Mouse (Mus musculus) thymus, postnatal 25 days (tissue): ENCODE measurements around the gene Tnnt3.
A peak's percentile ranks its signal among the peaks of the same experiment; 100 is the strongest.

Experiments used
- DNase-seq: peaks from one replicate; pipeline ENCODE4 v3.0.0; 2022

The Tnnt3 gene

GRCm38 (mm10) chr7:142476795-142477452, 21.7 kb upstream of the Tnnt3 start:
- no peak for DNase-seq

GRCm38 (mm10) chr7:142478001-142478400, 20.6 kb upstream of the Tnnt3 start:
- DNase-seq = no peak

- DNase-seq = no peak
These were observed 20.1 kb upstream of the Tnnt3 start for GRCm38 (mm10) chr7:142478574-142478973.

GRCm38 (mm10) chr7:142479307-142479706, 19.3 kb upstream of the Tnnt3 start:
- DNase-seq = no peak

GRCm38 (mm10) chr7:142479886-142480285, 18.8 kb upstream of the Tnnt3 start:
- DNase-seq = no peak

GRCm38 (mm10) chr7:142480661-142481060, 18.0 kb upstream of the Tnnt3 start:
- DNase-seq = no peak

GRCm38 (mm10) chr7:142481186-142481567, 17.5 kb upstream of the Tnnt3 start:
- peak; percentile 52 for DNase-seq

GRCm38 (mm10) chr7:142481568-142482255, 16.9 kb upstream of the Tnnt3 start:
- peak; percentile 74 for DNase-seq

- DNase-seq = no peak
These were observed 16.4 kb upstream of the Tnnt3 start for GRCm38 (mm10) chr7:142482256-142482609.

GRCm38 (mm10) chr7:142483136-142483535, 15.5 kb upstream of the Tnnt3 start:
- no peak for DNase-seq

GRCm38 (mm10) chr7:142484780-142485179, 13.9 kb upstream of the Tnnt3 start:
- DNase-seq = no peak

GRCm38 (mm10) chr7:142486751-142487162, 11.9 kb upstream of the Tnnt3 start:
- DNase-seq = no peak

GRCm38 (mm10) chr7:142487341-142487859, 11.2 kb upstream of the Tnnt3 start:
- DNase-seq = no peak

- DNase-seq = no peak
These were observed 10.6 kb upstream of the Tnnt3 start for GRCm38 (mm10) chr7:142488053-142488452.

GRCm38 (mm10) chr7:142493535-142493934, 5.1 kb upstream of the Tnnt3 start:
- DNase-seq = no peak

- no peak for DNase-seq
These were observed 2.5 kb upstream of the Tnnt3 start for GRCm38 (mm10) chr7:142496158-142496557.

- peak; percentile 21 for DNase-seq
These were observed 1.8 kb upstream of the Tnnt3 start for GRCm38 (mm10) chr7:142496800-142497199.

- DNase-seq = peak; percentile 40
These were observed 861 bp upstream of the Tnnt3 start for GRCm38 (mm10) chr7:142497775-142498174.

GRCm38 (mm10) chr7:142499010-142499721, 530 bp downstream of the Tnnt3 start:
- DNase-seq = no peak

GRCm38 (mm10) chr7:142500032-142500431, 1.4 kb downstream of the Tnnt3 start:
- DNase-seq = no peak

GRCm38 (mm10) chr7:142503206-142503605, 4.6 kb downstream of the Tnnt3 start:
- no peak for DNase-seq

- no peak for DNase-seq
These were observed 7.3 kb downstream of the Tnnt3 start for GRCm38 (mm10) chr7:142505942-142506341.

GRCm38 (mm10) chr7:142506501-142506900, 7.9 kb downstream of the Tnnt3 start:
- DNase-seq = no peak

- no peak for DNase-seq
These were observed 8.8 kb downstream of the Tnnt3 start for GRCm38 (mm10) chr7:142507453-142507852.
